Mouse (Mus musculus) midbrain, embryonic 12.5 days (tissue): ENCODE measurements at regions not wholly inside any gene's neighbourhood (a gene's known extent, or its start where the extent isn't known, plus 50 kb on each side); places are given as distances from the start of the nearest gene placed in this dataset.

Experiments used
- ATAC-seq: fragments of 200-750 bp; cut with Nextera tagmentation; 2 replicates; pipeline ENCODE4 v1.8.0; 2017; ENCODE audit warnings: low read depth, moderate TSS enrichment, moderate library complexity; ENCODE audit not compliant: low FRiP score
- H3K27ac ChIP-seq: fragments of 300-500 bp; sonication (generic); replicated peaks from 2 replicates; pipeline ENCODE4 v1.5.1; 2016; ENCODE audit warnings: mild to moderate bottlenecking
- H3K27me3 ChIP-seq: fragments of 300-500 bp; sonication (generic); 2 replicates; pipeline ENCODE4 v1.6.1; 2016; ENCODE audit warnings: mild to moderate bottlenecking
- H3K36me3 ChIP-seq: fragments of 300-500 bp; sonication (generic); 2 replicates; pipeline ENCODE4 v1.6.1; 2016
- H3K4me1 ChIP-seq: fragments of 300-500 bp; sonication (generic); 2 replicates; pipeline ENCODE4 v1.6.1; 2016
- H3K4me2 ChIP-seq: fragments of 300-500 bp; sonication (generic); replicated peaks from 2 replicates; pipeline ENCODE4 v1.6.1; 2016; ENCODE audit warnings: mild to moderate bottlenecking, moderate library complexity
- H3K4me3 ChIP-seq: fragments of 300-500 bp; sonication (generic); 2 replicates; pipeline ENCODE4 v1.5.1; 2016; ENCODE audit warnings: mild to moderate bottlenecking
- H3K9ac ChIP-seq: fragments of 300-500 bp; sonication (generic); replicated peaks from 2 replicates; pipeline ENCODE4 v1.6.1; 2016; ENCODE audit warnings: mild to moderate bottlenecking, moderate library complexity
- H3K9me3 ChIP-seq: fragments of 300-500 bp; sonication (generic); 2 replicates; pipeline ENCODE4 v1.6.1; 2016; ENCODE audit warnings: mild to moderate bottlenecking
- WGBS: fragments of 180-500 bp; shearing (Covaris S2); methylation state at CpG from one replicate; pipeline ENCODE4 v1.1.7; 2016; 5-methylcytosine and 5-hydroxymethylcytosine counted together

DNA sequence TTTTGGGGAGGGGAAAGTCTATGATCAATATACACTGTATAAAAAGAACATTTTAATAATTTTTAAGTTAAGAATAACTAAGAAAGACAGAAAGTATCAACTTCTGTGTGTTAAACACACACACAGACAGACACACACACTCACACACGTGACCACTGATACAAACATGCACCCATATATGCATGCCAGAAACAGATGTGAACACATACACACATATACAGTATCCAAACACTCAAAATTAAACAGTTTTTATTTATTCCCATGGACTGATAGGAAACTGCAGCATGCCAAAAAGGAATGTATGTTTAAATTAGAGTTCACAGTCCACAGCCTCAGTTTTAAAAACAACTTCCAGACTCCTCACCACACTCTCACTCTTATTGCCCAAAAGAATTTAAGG lies 203.4 kb upstream of the Tbl1x start:
- no peak for ATAC-seq
- no peak overlapping the region for H3K4me3 ChIP-seq
- H3K27me3 ChIP-seq: no peaks in the 10 kb centered on the region
- H3K27ac ChIP-seq: no peak overlapping the region
- no peaks in the 10 kb centered on the region for H3K9me3 ChIP-seq
- WGBS: 61% methylated on average over 1 of the region's 1 CpGs
- H3K4me1 ChIP-seq: no peaks in the 10 kb centered on the region
- H3K9ac ChIP-seq: no peak overlapping the region
- no peaks in the 10 kb centered on the region for H3K36me3 ChIP-seq
- no peak overlapping the region for H3K4me2 ChIP-seq

DNA sequence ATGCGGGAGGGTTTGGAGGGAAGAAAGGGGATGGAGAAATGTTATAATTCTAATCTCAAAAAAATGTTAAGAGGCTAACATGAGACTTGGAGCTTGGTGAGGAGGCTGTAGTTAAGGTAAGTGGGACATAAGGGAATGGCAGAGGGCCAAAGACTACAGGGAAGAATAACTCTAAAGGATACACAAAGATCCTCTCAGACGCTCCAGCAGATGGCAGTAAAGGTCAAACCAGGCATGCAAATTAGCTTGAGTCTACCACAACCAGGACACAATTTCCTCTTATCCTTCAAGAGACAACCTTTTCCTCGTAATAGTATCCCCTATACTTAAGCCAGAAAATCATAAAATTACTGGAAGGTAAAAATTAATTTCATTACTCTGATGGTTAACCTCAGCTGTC lies 196.4 kb upstream of the Tbl1x start:
- 75% methylated on average over 3 of the region's 3 CpGs for WGBS
- Histone ChIP-seq H3K4me3 (no peak overlapping the region), H3K27me3 (no peaks in the 10 kb centered on the region), H3K9ac (no peak overlapping the region), H3K36me3 (no peaks in the 10 kb centered on the region), H3K9me3 (no peaks in the 10 kb centered on the region), H3K4me2 (no peak overlapping the region), H3K4me1 (no peaks in the 10 kb centered on the region), H3K27ac (no peak overlapping the region)
- ATAC-seq: no peak

DNA sequence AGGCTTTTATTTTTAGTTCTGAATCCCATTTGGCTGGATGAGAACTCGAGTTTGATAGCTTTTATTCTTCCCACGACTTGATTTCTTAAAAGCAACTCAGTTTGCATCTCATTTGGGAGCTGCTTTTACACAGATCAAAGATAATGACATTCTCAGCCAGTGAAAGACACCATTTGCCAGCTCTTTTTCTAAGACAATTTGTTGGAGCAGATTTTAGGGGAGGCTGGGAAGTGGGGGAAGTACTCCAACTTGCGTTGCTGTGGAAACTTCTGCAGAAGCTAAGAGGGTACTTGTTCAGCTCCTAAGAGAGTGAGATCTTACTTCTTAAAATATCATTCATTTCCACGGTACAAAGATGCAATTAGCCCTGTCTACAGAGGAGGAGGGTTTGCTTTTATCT lies 187.2 kb upstream of the Tbl1x start:
- 0 out of 2 replicates have a peak, but pooled peaks have one; percentile 38 for ATAC-seq
- no peak overlapping the region for H3K9ac ChIP-seq
- no peaks in the 10 kb centered on the region for H3K36me3 ChIP-seq
- no peak overlapping the region for H3K27ac ChIP-seq
- no peaks in the 10 kb centered on the region for H3K4me1 ChIP-seq
- no peaks in the 10 kb centered on the region for H3K9me3 ChIP-seq
- no peak overlapping the region for H3K4me3 ChIP-seq
- WGBS: 26% methylated on average over 4 of the region's 4 CpGs
- H3K4me2 ChIP-seq: no peak overlapping the region
- H3K27me3 ChIP-seq: no peaks in the 10 kb centered on the region

DNA sequence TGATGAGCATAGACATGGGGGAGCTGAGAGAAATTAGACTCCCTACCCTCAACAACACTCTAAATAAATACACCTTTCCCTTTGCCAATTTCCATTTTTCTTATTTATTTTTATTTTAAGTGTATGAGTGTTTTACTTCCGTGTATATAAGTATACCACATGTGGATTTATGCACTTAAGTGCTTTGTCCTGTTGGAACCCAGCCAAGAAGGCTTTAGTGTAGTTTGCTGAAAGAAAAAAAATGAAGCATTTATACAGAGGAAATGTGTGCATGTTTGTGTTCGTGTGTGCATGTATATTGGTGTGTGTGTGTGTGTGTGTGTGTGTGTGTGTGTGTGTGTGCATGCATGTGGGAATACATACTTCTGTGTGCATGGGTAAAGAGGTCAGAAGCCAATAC lies 157.6 kb upstream of the Tbl1x start:
- Histone ChIP-seq H3K27ac (no peak overlapping the region), H3K36me3 (no peaks in the 10 kb centered on the region), H3K4me2 (no peak overlapping the region), H3K4me1 (no peaks in the 10 kb centered on the region), H3K4me3 (no peak overlapping the region), H3K9ac (no peak overlapping the region), H3K27me3 (no peaks in the 10 kb centered on the region), H3K9me3 (no peaks in the 10 kb centered on the region)
- ATAC-seq: no peak
- WGBS: 56% methylated on average over 2 of the region's 2 CpGs

DNA sequence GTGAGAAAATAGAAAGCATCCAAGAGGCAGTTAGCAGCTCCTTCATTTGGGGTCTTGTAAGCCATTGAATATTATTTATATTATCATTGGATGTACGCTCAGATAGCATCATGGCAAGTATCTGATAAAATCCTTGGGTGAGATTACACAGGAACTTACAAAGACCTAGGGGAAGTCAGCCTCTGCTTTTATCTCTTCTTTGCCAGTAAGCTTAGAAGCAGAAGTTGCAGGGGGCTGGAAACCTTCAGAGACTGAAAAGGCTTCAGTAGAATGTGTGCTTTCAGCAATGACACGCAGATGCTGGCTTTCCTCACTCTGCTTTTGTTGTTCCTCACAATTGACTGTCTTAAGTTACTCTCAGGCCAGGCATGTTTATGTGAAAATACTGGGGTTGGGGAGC lies 150.3 kb upstream of the Tbl1x start:
- H3K9me3 ChIP-seq: no peaks in the 10 kb centered on the region
- ATAC-seq: no peak
- H3K4me1 ChIP-seq: no peaks in the 10 kb centered on the region
- no peak overlapping the region for H3K4me2 ChIP-seq
- 56% methylated on average over 2 of the region's 2 CpGs for WGBS
- H3K9ac ChIP-seq: no peak overlapping the region
- no peaks in the 10 kb centered on the region for H3K36me3 ChIP-seq
- H3K27me3 ChIP-seq: no peaks in the 10 kb centered on the region
- H3K27ac ChIP-seq: no peak overlapping the region
- H3K4me3 ChIP-seq: no peak overlapping the region

DNA sequence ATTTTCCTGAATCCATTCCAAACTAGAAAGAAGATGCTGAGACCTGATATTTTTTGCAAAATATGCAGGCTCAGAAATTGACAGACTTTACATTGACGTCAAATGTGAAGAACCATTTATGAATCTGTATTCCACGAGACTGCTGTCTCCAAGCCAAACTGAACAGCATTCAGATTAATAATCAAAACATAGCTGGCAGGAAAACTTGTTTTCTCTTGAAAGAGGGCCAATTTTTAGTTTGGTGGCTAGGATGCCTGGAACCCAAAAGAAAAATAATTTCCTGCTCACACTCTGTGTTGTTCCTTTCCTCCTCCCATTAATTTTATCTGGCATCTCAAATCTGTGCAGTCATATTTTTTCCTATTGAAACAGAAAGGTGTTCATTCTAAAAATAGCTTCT lies 149.7 kb upstream of the Tbl1x start:
- 89% methylated on average over 2 of the region's 2 CpGs for WGBS
- Histone ChIP-seq H3K9me3 (no peaks in the 10 kb centered on the region), H3K9ac (no peak overlapping the region), H3K4me2 (no peak overlapping the region), H3K36me3 (no peaks in the 10 kb centered on the region), H3K27ac (no peak overlapping the region), H3K27me3 (no peaks in the 10 kb centered on the region), H3K4me3 (no peak overlapping the region), H3K4me1 (no peaks in the 10 kb centered on the region)
- ATAC-seq: no peak

DNA sequence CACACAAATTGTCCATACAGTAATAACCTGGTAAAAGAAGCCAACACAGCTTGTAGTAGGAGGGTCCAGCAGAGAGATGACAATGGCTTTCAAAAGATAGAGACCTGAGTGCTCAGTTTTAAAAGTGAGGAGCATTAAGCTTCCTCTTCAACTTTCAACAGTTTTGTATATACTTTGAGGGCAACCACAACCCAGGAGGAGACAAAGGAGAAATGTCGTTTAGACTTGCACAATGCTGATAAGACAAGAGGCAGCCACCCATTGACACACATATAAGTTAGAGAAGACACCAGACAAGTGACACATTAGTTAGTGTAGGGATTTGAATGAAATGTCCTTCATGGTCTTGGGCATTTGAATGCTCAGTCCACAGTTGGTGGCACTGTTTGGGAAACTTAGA lies 147.2 kb upstream of the Tbl1x start:
- no peak for ATAC-seq
- Histone ChIP-seq H3K36me3 (no peaks in the 10 kb centered on the region), H3K9me3 (no peaks in the 10 kb centered on the region), H3K4me3 (no peak overlapping the region), H3K9ac (no peak overlapping the region), H3K4me1 (no peaks in the 10 kb centered on the region), H3K27ac (no peak overlapping the region), H3K27me3 (no peaks in the 10 kb centered on the region), H3K4me2 (no peak overlapping the region)
- 66% methylated on average over 1 of the region's 1 CpGs for WGBS

DNA sequence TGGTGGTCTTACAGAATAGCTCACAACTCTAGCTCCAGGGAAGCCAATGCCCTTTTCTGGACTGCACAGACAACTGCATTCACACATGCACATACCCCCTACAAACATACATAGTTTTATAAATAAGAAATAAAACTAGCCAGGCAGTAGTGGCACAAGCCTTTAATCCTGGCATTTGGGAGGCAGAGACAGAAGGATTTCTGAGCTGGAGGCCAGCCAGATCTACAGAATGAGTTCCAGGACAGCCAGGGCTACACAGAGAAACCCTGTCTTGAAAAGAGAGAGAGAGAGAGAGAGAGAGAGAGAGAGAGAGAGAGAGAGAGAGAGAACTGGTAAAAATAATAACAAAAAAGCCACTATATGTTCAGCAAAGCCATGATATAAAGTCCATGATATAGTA lies 143.5 kb upstream of the Tbl1x start:
- Histone ChIP-seq H3K4me3 (no peak overlapping the region), H3K4me2 (no peak overlapping the region), H3K9ac (no peak overlapping the region), H3K27me3 (no peaks in the 10 kb centered on the region), H3K36me3 (no peaks in the 10 kb centered on the region), H3K27ac (no peak overlapping the region), H3K4me1 (no peaks in the 10 kb centered on the region), H3K9me3 (no peaks in the 10 kb centered on the region)
- ATAC-seq: no peak

DNA sequence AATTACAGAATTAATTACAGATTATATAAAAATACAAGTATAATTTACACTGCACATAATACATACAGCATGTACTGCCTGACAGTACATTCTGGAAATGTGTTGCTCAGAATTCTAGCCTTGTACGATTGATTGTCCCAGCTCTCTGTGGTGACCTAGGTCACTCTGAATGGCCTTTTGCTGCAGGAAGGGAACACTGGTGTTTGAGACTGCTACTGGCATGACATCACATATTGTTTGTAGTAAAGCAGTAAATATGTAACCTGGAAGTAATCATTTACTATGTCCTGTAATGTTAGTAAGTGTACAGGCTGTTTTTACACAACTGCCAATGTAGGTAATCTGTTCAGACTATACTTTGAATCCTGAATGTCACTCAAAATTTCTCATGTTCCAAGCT lies 123.5 kb upstream of the Tbl1x start:
- no peak for ATAC-seq
- no peak overlapping the region for H3K9ac ChIP-seq
- H3K9me3 ChIP-seq: no peaks in the 10 kb centered on the region
- H3K36me3 ChIP-seq: no peaks in the 10 kb centered on the region
- H3K27ac ChIP-seq: no peak overlapping the region
- no peak overlapping the region for H3K4me2 ChIP-seq
- H3K4me3 ChIP-seq: no peak overlapping the region
- 64% methylated on average over 1 of the region's 1 CpGs for WGBS
- H3K4me1 ChIP-seq: no peaks in the 10 kb centered on the region
- H3K27me3 ChIP-seq: no peaks in the 10 kb centered on the region

DNA sequence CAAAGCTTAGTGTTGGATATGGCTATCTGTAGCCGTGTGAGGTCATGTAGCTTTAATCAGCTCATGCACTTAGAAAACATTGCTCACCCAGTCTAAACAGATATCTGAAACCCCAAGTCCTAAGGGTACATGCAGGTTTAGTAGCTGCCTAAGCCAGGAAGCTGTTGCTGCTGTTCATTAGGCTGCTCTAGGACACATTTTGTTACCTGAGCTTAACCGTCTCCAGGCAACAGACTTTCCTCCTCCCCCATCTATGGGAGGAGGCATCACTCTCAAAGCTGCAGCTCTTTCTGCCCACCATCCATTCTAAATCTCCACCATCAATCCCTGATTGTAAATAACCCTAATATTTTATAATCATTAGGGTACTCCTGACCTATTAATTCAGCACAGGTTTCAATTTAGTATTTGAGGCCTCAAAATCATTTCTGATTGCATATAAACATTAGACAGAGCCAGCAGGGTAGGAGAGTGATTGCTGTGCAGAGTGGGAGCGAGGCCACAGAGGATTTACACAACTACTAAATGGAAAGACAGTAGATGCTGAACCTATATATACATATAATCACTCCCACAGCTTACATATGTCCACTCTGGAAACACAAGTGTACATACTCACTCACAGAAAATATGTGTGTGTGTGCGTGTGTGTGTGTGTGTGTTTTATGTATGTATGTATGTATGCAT lies 118.9 kb upstream of the Tbl1x start:
- no peaks in the 10 kb centered on the region for H3K9me3 ChIP-seq
- H3K27me3 ChIP-seq: no peaks in the 10 kb centered on the region
- H3K4me1 ChIP-seq: no peaks in the 10 kb centered on the region
- no peak overlapping the region for H3K9ac ChIP-seq
- H3K27ac ChIP-seq: no peak overlapping the region
- WGBS: 68% methylated on average over 4 of the region's 4 CpGs
- no peak overlapping the region for H3K4me3 ChIP-seq
- no peaks in the 10 kb centered on the region for H3K36me3 ChIP-seq
- no peak overlapping the region for H3K4me2 ChIP-seq
- no peak for ATAC-seq

DNA sequence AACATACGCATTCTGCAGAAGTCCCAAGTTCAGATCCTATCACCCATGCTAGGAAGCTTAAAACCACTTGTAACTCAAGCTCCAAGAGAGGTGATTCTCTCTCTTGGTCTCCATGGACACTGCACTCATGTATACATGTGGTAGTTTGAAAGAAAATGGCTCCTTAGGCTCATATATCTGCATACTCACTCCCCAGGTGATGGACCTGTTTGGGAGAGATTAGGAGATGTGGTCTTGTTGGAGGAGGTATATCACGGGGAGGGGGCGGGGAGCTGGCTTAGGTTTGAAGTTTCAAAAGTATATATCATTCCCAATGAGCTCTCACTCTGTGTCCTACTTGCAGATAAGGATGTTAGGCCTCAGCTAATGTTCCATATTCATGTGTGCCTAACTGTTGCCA lies 103.9 kb upstream of the Tbl1x start:
- Histone ChIP-seq H3K27ac (no peak overlapping the region), H3K4me2 (no peak overlapping the region), H3K4me3 (no peak overlapping the region), H3K36me3 (no peaks in the 10 kb centered on the region), H3K27me3 (no peaks in the 10 kb centered on the region), H3K9me3 (no peaks in the 10 kb centered on the region), H3K9ac (no peak overlapping the region), H3K4me1 (no peaks in the 10 kb centered on the region)
- 94% methylated on average over 3 of the region's 3 CpGs for WGBS
- no peak for ATAC-seq

DNA sequence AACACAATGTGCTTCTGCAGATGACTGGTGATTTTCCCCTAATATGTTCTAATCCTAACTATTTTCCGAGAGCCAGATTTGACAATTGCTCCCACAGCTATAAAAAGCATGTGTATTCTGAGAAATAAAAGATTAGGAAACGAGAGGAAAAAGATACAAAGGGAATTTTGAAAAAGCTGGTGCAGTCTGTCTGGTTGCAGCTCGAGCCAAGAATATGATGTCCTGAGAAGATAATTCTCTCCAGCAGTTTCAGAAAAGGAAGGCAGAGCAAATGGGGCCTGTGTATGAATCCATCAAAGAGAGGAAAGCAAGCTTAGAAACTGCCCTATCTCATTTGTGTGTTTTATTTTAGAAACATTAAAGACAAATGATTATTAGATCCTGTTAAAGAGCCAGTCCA lies 102.9 kb upstream of the Tbl1x start:
- Histone ChIP-seq H3K4me2 (no peak overlapping the region), H3K4me3 (no peak overlapping the region), H3K9ac (no peak overlapping the region), H3K36me3 (no peaks in the 10 kb centered on the region), H3K9me3 (no peaks in the 10 kb centered on the region), H3K4me1 (no peaks in the 10 kb centered on the region), H3K27me3 (no peaks in the 10 kb centered on the region), H3K27ac (no peak overlapping the region)
- WGBS: 80% methylated on average over 3 of the region's 3 CpGs
- ATAC-seq: no peak

DNA sequence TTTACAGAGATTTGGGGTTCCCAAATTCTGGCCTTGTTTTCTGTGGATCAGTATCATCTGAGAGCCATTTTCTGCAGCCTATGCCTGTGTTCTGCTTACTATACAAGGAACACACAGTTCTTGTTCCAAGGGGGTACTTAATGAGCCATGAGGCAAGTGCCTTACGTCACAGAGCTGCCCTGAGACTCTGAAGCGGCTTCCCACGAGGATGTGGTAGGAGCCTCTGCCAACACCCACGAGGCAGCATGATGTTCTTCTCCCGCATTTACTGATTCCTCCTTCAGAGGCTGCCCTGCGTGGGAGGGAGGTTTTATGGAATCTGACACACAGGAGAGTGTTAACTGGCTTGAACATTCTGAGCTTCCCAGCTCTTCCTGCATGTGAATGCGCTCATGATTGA lies 101.4 kb upstream of the Tbl1x start:
- H3K9me3 ChIP-seq: no peaks in the 10 kb centered on the region
- no peaks in the 10 kb centered on the region for H3K36me3 ChIP-seq
- H3K9ac ChIP-seq: no peak overlapping the region
- no peak overlapping the region for H3K27ac ChIP-seq
- ATAC-seq: no peak
- H3K4me1 ChIP-seq: no peaks in the 10 kb centered on the region
- no peak overlapping the region for H3K4me3 ChIP-seq
- H3K27me3 ChIP-seq: no peaks in the 10 kb centered on the region
- no peak overlapping the region for H3K4me2 ChIP-seq
- 65% methylated on average over 7 of the region's 7 CpGs for WGBS
